Mouse (Mus musculus) embryonic facial prominence, embryonic 11.5 days (tissue): ENCODE results near the gene Olfr1121. TPM values are rescaled to one million over a fixed set of nuclear protein-coding genes. Genes with fewer than 3 reads are reported as not detected.
"Not testable (repeated sequence)": the region's sequence is repeated elsewhere in the genome, so short reads cannot be mapped to it uniquely, and the experiment has no call there.

ENCODE experiments used
- ATAC-seq: fragments of 200-750 bp; cut with Nextera tagmentation; replicated peaks from 2 replicates; pipeline ENCODE4 v1.8.0; 2017; ENCODE audit warnings: low read depth; ENCODE audit not compliant: insufficient number of reproducible peaks, low FRiP score, low TSS enrichment
- DNase-seq: peaks from one replicate; pipeline ENCODE4 v3.0.0-alpha.2; 2015; ENCODE audit warnings: low spot score
- H3K27ac ChIP-seq: fragments of 300-500 bp; sonication (generic); replicated peaks from 2 replicates; pipeline ENCODE4 v1.5.1; 2014; ENCODE audit warnings: mild to moderate bottlenecking, low read depth, low read length, control low read depth
- H3K27me3 ChIP-seq: fragments of 300-500 bp; sonication (generic); 2 replicates; pipeline ENCODE4 v1.6.1; 2014; ENCODE audit warnings: mild to moderate bottlenecking, low read length, moderate library complexity, mixed read lengths; ENCODE audit not compliant: control insufficient read depth, insufficient read depth
- H3K36me3 ChIP-seq: fragments of 300-500 bp; sonication (generic); replicated peaks from 2 replicates; pipeline ENCODE4 v1.6.1; 2014; ENCODE audit warnings: low read depth, mild to moderate bottlenecking, low read length, moderate library complexity, mixed read lengths; ENCODE audit not compliant: control insufficient read depth, insufficient read depth
- H3K4me1 ChIP-seq: fragments of 300-500 bp; sonication (generic); 2 replicates; pipeline ENCODE4 v1.6.1; 2014; ENCODE audit warnings: low read length, mixed read lengths; ENCODE audit not compliant: control insufficient read depth, insufficient read depth
- H3K4me2 ChIP-seq: fragments of 300-500 bp; sonication (generic); 2 replicates; pipeline ENCODE4 v1.6.1; 2014; ENCODE audit warnings: low read depth, mild to moderate bottlenecking, control low read depth, low read length, moderate library complexity
- H3K4me3 ChIP-seq: fragments of 300-500 bp; sonication (generic); 2 replicates; pipeline ENCODE4 v1.5.1; 2014; ENCODE audit warnings: low read depth, low read length, control low read depth
- H3K9ac ChIP-seq: fragments of 300-500 bp; sonication (generic); replicated peaks from 2 replicates; pipeline ENCODE4 v1.6.1; 2014; ENCODE audit warnings: mild to moderate bottlenecking, control low read depth, low read length
- H3K9me3 ChIP-seq: fragments of 300-500 bp; sonication (generic); replicated peaks from 2 replicates; pipeline ENCODE4 v1.6.1; 2016; ENCODE audit warnings: mild to moderate bottlenecking, low read length, inconsistent platforms, mixed read lengths; ENCODE audit not compliant: control insufficient read depth
- WGBS: fragments of 180-500 bp; shearing (Covaris S2); extraction: QIAGEN DNeasy Blood & Tissue Kit; methylation state at CpG from one replicate; pipeline ENCODE4 v1.1.7; 2014; 5-methylcytosine and 5-hydroxymethylcytosine counted together
- polyA plus RNA-seq: library from polyadenylated mRNA; unstranded; fragments of >200 nt; fragmentation: Nextera tagmentation; extraction: Ambion mirVana; gene quantifications from 2 replicates; pipeline ENCODE4 v1.2.1, GENCODE M21; 2014

Olfr1121 gene
- not detected in 2 replicates for polyA plus RNA-seq

- no peak within 1 kb of the TSS for H3K9ac ChIP-seq
- DNase-seq (no peak), ATAC-seq (no peak)
- H3K27me3 ChIP-seq, result no peaks in the 10 kb centered on the region
- no peak within 1 kb of the TSS for H3K27ac ChIP-seq
- H3K4me2 ChIP-seq, result no peak within 1 kb of the TSS
- H3K9me3 ChIP-seq, result no peaks in the 10 kb centered on the region
- no peaks in the 10 kb centered on the region for H3K4me1 ChIP-seq
- 25% methylated on average over 1 of the region's 1 CpGs for WGBS
- H3K4me3 ChIP-seq, result no peak within 1 kb of the TSS
- no peaks in the 10 kb centered on the region for H3K36me3 ChIP-seq
Measured at GRCm38 (mm10) chr2:87369595-87369994, at the start of gene Olfr1121. TSS of gene Olfr1121 (plus strand) at chr2:87369895.

GRCm38 (mm10) chr2:87354515-87354914 lies 15.2 kb upstream of the Olfr1121 start, which contains the start of gene Olfr1120:
TSS of gene Olfr1120 (plus strand) at chr2:87354815.
- no peak within 1 kb of the TSS for H3K27ac ChIP-seq
- no peak within 1 kb of the TSS for H3K4me3 ChIP-seq
- WGBS, result 62% methylated on average over 2 of the region's 2 CpGs
- no peaks in the 10 kb centered on the region for H3K27me3 ChIP-seq
- H3K9me3 ChIP-seq, result no peaks in the 10 kb centered on the region
- H3K36me3 ChIP-seq, result no peaks in the 10 kb centered on the region
- H3K4me1 ChIP-seq, result no peaks in the 10 kb centered on the region
- no peak within 1 kb of the TSS for H3K9ac ChIP-seq
- H3K4me2 ChIP-seq, result no peak within 1 kb of the TSS
- no peak for DNase-seq
- no peak for ATAC-seq

- H3K27ac ChIP-seq, H3K9me3 ChIP-seq, DNase-seq, H3K4me3 ChIP-seq, H3K36me3 ChIP-seq, H3K4me1 ChIP-seq, ATAC-seq, H3K9ac ChIP-seq, H3K27me3 ChIP-seq, H3K4me2 ChIP-seq: not testable (repeated sequence)
- WGBS, result 92% methylated on average over 2 of the region's 2 CpGs
Measured at GRCm38 (mm10) chr2:87360121-87360520, 9.6 kb upstream of the Olfr1121 start.

- no peaks in the 10 kb centered on the region for H3K36me3 ChIP-seq
- no peak for ATAC-seq
- no peak overlapping the region for H3K4me3 ChIP-seq
- H3K27me3 ChIP-seq, result no peaks in the 10 kb centered on the region
- no peak for DNase-seq
- no peak overlapping the region for H3K27ac ChIP-seq
- H3K4me2 ChIP-seq, result no peak overlapping the region
- H3K4me1 ChIP-seq, result no peaks in the 10 kb centered on the region
- H3K9me3 ChIP-seq, result no peaks in the 10 kb centered on the region
- WGBS, result 92% methylated on average over 4 of the region's 4 CpGs
- H3K9ac ChIP-seq, result no peak overlapping the region
Measured at GRCm38 (mm10) chr2:87371726-87372125, 2.0 kb downstream of the Olfr1121 start.

- 82% methylated on average over 2 of the region's 2 CpGs for WGBS
- Histone ChIP-seq H3K27me3 (no peaks in the 10 kb centered on the region), H3K4me1 (no peaks in the 10 kb centered on the region), H3K9me3 (no peaks in the 10 kb centered on the region), H3K4me3 (no peak overlapping the region), H3K4me2 (no peak overlapping the region), H3K9ac (no peak overlapping the region), H3K27ac (no peak overlapping the region), H3K36me3 (no peaks in the 10 kb centered on the region)
- ATAC-seq (no peak), DNase-seq (no peak)
Measured at GRCm38 (mm10) chr2:87383935-87384334, 14.2 kb downstream of the Olfr1121 start.

- Histone ChIP-seq H3K4me2 (no peak within 1 kb of the TSS), H3K27me3 (no peaks in the 10 kb centered on the region), H3K4me3 (no peak within 1 kb of the TSS), H3K36me3 (no peaks in the 10 kb centered on the region), H3K27ac (no peak within 1 kb of the TSS), H3K9me3 (no peaks in the 10 kb centered on the region), H3K4me1 (no peaks in the 10 kb centered on the region), H3K9ac (no peak within 1 kb of the TSS)
- WGBS, result 81% methylated on average over 2 of the region's 2 CpGs
- DNase-seq (no peak), ATAC-seq (no peak)
Measured at GRCm38 (mm10) chr2:87385549-87385948, 15.9 kb downstream of the Olfr1121 start, which contains the start of gene Olfr1122. TSS of gene Olfr1122 (plus strand) at chr2:87385849.

GRCm38 (mm10) chr2:87393605-87394004 lies 23.9 kb downstream of the Olfr1121 start:
- ATAC-seq, H3K9ac ChIP-seq, DNase-seq, H3K36me3 ChIP-seq, H3K27me3 ChIP-seq, H3K27ac ChIP-seq, H3K4me3 ChIP-seq, H3K4me2 ChIP-seq, H3K9me3 ChIP-seq, H3K4me1 ChIP-seq: not testable (repeated sequence)
- WGBS, result 86% methylated on average over 4 of the region's 5 CpGs

GRCm38 (mm10) chr2:87394686-87395085 lies 25.0 kb downstream of the Olfr1121 start:
- not testable (repeated sequence) for H3K9ac ChIP-seq, H3K4me1 ChIP-seq, H3K9me3 ChIP-seq, H3K4me2 ChIP-seq, H3K4me3 ChIP-seq, DNase-seq, H3K27ac ChIP-seq, ATAC-seq, H3K36me3 ChIP-seq, H3K27me3 ChIP-seq
- WGBS, result 85% methylated on average over 7 of the region's 7 CpGs
